Mouse (Mus musculus) heart, adult 2 months (tissue): Measurements from ENCODE around the gene Zfp607b. TPM values are rescaled to one million over a fixed set of nuclear protein-coding genes. Genes with fewer than 3 reads are reported as not detected.

Source experiments
- DNase-seq, 2 experiments: peaks; one replicate each; pipeline ENCODE4 v3.0.0; 2021
- H3K27ac ChIP-seq: fragments of 200-600 bp; 2 replicates; pipeline ENCODE4 v1.8.1; 2022
- H3K27me3 ChIP-seq: fragments of 200-500 bp; 2 replicates; pipeline ENCODE4 v1.6.1; 2012; ENCODE audit warnings: mild to moderate bottlenecking, low read length, inconsistent platforms, mixed read lengths; ENCODE audit not compliant: control insufficient read depth, insufficient read depth
- H3K36me3 ChIP-seq: fragments of 200-500 bp; 2 replicates; pipeline ENCODE4 v1.6.1; 2012; ENCODE audit warnings: low read length, inconsistent platforms; ENCODE audit not compliant: control insufficient read depth, insufficient read depth
- H3K4me1 ChIP-seq: fragments of 200-500 bp; 2 replicates; pipeline ENCODE4 v1.6.1; 2011; ENCODE audit warnings: low read length; ENCODE audit not compliant: control insufficient read depth, insufficient read depth
- H3K4me3 ChIP-seq: fragments of 200-600 bp; 2 replicates; pipeline ENCODE4 v1.8.1; 2022
- H3K79me2 ChIP-seq: fragments of 200-500 bp; replicated peaks from 2 replicates; pipeline ENCODE4 v1.6.1; 2012; ENCODE audit warnings: mild to moderate bottlenecking, inconsistent platforms, low read length, moderate library complexity, mixed read lengths; ENCODE audit not compliant: control insufficient read depth, insufficient read depth
- H3K9ac ChIP-seq: fragments of 200-500 bp; 2 replicates; pipeline ENCODE4 v1.6.1; 2012; ENCODE audit warnings: low read depth, mild to moderate bottlenecking, control low read depth, inconsistent platforms, low read length, mixed read lengths
- CTCF ChIP-seq: fragments of 200-600 bp; IDR thresholded peaks from 2 replicates; pipeline ENCODE4 v1.8.1; 2022; ENCODE audit warnings: antibody characterized with exemption, mild to moderate bottlenecking, moderate library complexity
- EP300 ChIP-seq: fragments of 200-500 bp; IDR thresholded peaks from 2 replicates; pipeline ENCODE4 v1.6.1; 2011; ENCODE audit warnings: low read depth, low read length, control low read depth; ENCODE audit not compliant: insufficient read depth
- POLR2A ChIP-seq: fragments of 200-500 bp; IDR thresholded peaks from 2 replicates; pipeline ENCODE4 v1.6.1; 2011; ENCODE audit warnings: mild to moderate bottlenecking, low read depth, low read length, control low read depth; ENCODE audit not compliant: insufficient read depth
- WGBS: fragments of 180-500 bp; shearing (Covaris S2); methylation state at CpG from one replicate; pipeline ENCODE4 v1.1.7; 2018; 5-methylcytosine and 5-hydroxymethylcytosine counted together
- intact Hi-C: fragments of 180-260 bp; cut with DNase I; formaldehyde crosslinking; loops from one replicate; pipeline ENCODE4 v1.15.1; 2025
- polyA plus RNA-seq: library from polyadenylated mRNA; depleted of rRNA; stranded (reverse); fragments of >200 nt; gene quantifications from 2 replicates; pipeline ENCODE4 v1.2.3, GENCODE M21; 2012; rRNA removed
- total RNA-seq, 2 experiments: library from RNA; stranded (reverse); gene quantifications; 2 replicates each; pipeline ENCODE4 v1.2.3; 2021

Zfp607b gene
- total and polyA plus RNA-seq, 3 experiments, result 0.20 to 0.52 (median 0.42) TPM

GRCm38 (mm10) chr7:27735457-27735856 is 46.3 kb downstream of the Zfp607b start:
- Histone ChIP-seq H3K27me3 (no peaks in the 10 kb centered on the region), H3K4me1 (no peaks in the 10 kb centered on the region; the same call in 1 of the 2 replicates), H3K4me3 (no peak overlapping the region), H3K36me3 (no peaks in the 10 kb centered on the region), H3K9ac (no peak overlapping the region), H3K79me2 (0 out of 2 replicates have a peak, but pooled peaks cover 2% of the 10 kb centered on the region), H3K27ac (no peak overlapping the region)
- 61% methylated on average over 5 of the region's 5 CpGs for WGBS
- intact Hi-C loops, result no loop called here
- no peak for DNase-seq
- TF ChIP-seq CTCF (no peak), POLR2A (no peak), EP300 (no peak)

Other genes with a start within 250 kb of the Zfp607b start
- under 1 TPM; 0.18 to 0.20 TPM for gene Sptbn4, start 241.7 kb upstream of the Zfp607b start, total RNA-seq
- 0.23 and 0.44 TPM in 2 replicates for gene Sptbn4, start 241.7 kb upstream of the Zfp607b start, polyA plus RNA-seq
- 10 to 100 TPM; 29.9 to 31.7 TPM for gene Blvrb, start 241.4 kb upstream of the Zfp607b start, total RNA-seq
- gene Blvrb, start 241.4 kb upstream of the Zfp607b start, polyA plus RNA-seq, result 41.7 and 46.2 TPM in 2 replicates
- gene Sertad3, start 215.6 kb upstream of the Zfp607b start, total RNA-seq, result 1 to 10 TPM; 3.5 to 6.2 TPM
- 6.9 TPM in 2 replicates for gene Sertad3, start 215.6 kb upstream of the Zfp607b start, polyA plus RNA-seq
- gene Sertad1, start 202.4 kb upstream of the Zfp607b start, total RNA-seq, result 10 to 100 TPM in 1 of 2 experiments, 1 to 10 TPM in 1; 7.6 to 10.2 TPM
- gene Sertad1, start 202.4 kb upstream of the Zfp607b start, polyA plus RNA-seq, result 12.2 and 14.0 TPM in 2 replicates
- gene Prx, start 190.0 kb upstream of the Zfp607b start, total RNA-seq, result under 1 TPM; 0.59 to 0.81 TPM
- 0.59 and 0.61 TPM in 2 replicates for gene Prx, start 190.0 kb upstream of the Zfp607b start, polyA plus RNA-seq
- gene Hipk4, start 166.1 kb upstream of the Zfp607b start, total RNA-seq, result under 1 TPM; 0.10 to 0.14 TPM
- 0.20 and 0.21 TPM in 2 replicates for gene Hipk4, start 166.1 kb upstream of the Zfp607b start, polyA plus RNA-seq
- 10 to 100 TPM; 22.9 to 30.6 TPM for gene Pld3, start 136.1 kb upstream of the Zfp607b start, total RNA-seq
- gene Pld3, start 136.1 kb upstream of the Zfp607b start, polyA plus RNA-seq, result 54.8 and 68.1 TPM in 2 replicates
- gene 2310022A10Rik, start 136.1 kb upstream of the Zfp607b start, total RNA-seq, result 10 to 100 TPM; 72.0 to 72.1 TPM
- gene 2310022A10Rik, start 136.1 kb upstream of the Zfp607b start, polyA plus RNA-seq, result 79.5 and 87.4 TPM in 2 replicates
- gene Akt2, start 97.8 kb upstream of the Zfp607b start, total RNA-seq, result 100 to 1,000 TPM; 181 to 219 TPM
- gene Akt2, start 97.8 kb upstream of the Zfp607b start, polyA plus RNA-seq, result 134 and 181 TPM in 2 replicates
- not detected for gene Ttc9b, start 35.4 kb upstream of the Zfp607b start, total RNA-seq
- gene Ttc9b, start 35.4 kb upstream of the Zfp607b start, polyA plus RNA-seq, result not detected in 2 replicates
- gene Map3k10, start 14.7 kb upstream of the Zfp607b start, total RNA-seq, result 10 to 100 TPM; 20.6 to 21.7 TPM
- 13.5 and 14.6 TPM in 2 replicates for gene Map3k10, start 14.7 kb upstream of the Zfp607b start, polyA plus RNA-seq
- gene Zfp60, start 42.0 kb downstream of the Zfp607b start, total RNA-seq, result 1 to 10 TPM; 8.8 to 8.9 TPM
- gene Zfp60, start 42.0 kb downstream of the Zfp607b start, polyA plus RNA-seq, result 1.6 and 3.7 TPM in 2 replicates
- gene Zfp626, start 117.9 kb downstream of the Zfp607b start, total RNA-seq, result 1 to 10 TPM; 5.1 to 5.2 TPM
- gene Zfp626, start 117.9 kb downstream of the Zfp607b start, polyA plus RNA-seq, result 0.68 and 1.4 TPM in 2 replicates
- 1 to 10 TPM; 2.8 to 3.1 TPM for gene Zfp59, start 149.3 kb downstream of the Zfp607b start, total RNA-seq
- 0.62 and 1.5 TPM in 2 replicates for gene Zfp59, start 149.3 kb downstream of the Zfp607b start, polyA plus RNA-seq
- 1 to 10 TPM; 2.5 to 3.4 TPM for gene Zfp607a, start 168.2 kb downstream of the Zfp607b start, total RNA-seq
- gene Zfp607a, start 168.2 kb downstream of the Zfp607b start, polyA plus RNA-seq, result 0.47 and 1.8 TPM in 2 replicates
- 1 to 10 TPM; 4.3 to 4.4 TPM for gene Zfp974, start 240.1 kb downstream of the Zfp607b start, total RNA-seq
- gene Zfp974, start 240.1 kb downstream of the Zfp607b start, polyA plus RNA-seq, result 1.6 and 1.8 TPM in 2 replicates